Mouse (Mus musculus): ENCODE results near the gene Ntng2.

The Ntng2 gene

DNA sequence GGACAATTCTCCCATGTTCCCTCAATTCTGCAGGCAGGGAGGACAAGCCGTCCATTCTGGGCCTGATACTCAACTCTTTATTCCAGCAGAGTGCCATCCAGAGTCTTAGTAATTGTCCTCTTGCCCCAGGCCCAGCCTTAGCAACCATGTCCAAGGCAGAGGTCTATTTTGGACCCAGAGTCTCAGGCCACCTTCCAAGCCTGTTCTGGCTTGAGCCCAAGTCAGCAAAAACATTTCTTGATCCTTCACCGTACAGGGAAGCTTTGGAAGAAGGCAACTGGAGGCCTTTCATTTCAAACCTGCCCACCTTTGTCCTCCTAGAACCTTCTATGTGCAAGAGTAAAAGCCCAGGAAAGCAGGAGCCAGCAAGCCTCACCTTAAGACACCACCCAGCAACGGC, 17.8 kb downstream of the Ntng2 start:
- DNase-seq = no peak

DNA sequence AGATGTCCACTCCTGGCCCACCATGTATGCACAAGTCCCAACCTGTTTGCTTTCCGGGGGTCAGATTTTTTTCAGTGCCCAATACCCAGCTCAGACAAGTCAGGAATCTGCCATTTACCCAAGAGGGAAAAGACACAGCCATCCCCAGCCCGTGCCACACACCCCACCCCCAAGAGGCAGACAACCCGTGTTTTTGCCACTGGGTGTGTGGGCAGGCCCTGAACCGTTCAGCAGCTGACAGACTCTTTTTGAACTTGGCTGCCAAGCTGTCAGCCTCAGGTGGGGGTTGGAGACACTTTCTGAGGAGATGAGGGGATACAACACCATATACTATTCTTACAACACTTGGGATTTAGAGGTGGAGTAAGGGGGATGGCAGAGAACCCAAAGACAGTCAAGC, 18.8 kb downstream of the Ntng2 start:
- DNase-seq = no peak

DNA sequence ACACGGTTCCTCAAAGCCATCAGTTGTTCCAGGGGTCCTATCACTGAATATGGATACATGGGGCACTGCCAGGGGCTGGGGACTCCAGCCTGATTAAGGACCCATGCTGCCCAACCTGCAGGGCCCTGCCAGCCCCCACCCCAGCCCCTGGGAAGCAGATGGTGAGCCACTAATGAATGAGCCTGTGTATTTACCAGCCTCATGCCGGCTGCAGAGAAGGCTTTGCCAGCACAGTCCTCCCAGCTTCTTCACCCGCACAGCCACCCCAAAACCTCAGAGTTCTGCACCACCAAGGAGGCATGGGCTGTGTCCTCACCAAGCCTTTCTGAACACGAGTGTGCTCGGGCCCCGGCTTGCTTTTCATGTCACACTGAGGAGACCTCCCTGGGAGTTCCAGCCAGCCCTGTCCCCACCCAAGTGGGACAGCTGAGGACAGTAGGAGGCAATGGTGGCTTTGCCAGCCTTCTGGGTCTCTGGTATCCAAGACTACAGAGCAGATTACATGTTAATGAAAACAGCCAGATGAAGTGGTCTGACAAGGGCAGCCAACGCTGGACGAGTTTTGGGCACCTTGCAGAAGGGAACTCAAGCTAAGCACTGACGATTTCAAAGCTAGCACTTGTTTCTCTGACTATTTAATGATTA, 22.5 kb downstream of the Ntng2 start:
- no peak for DNase-seq

DNA sequence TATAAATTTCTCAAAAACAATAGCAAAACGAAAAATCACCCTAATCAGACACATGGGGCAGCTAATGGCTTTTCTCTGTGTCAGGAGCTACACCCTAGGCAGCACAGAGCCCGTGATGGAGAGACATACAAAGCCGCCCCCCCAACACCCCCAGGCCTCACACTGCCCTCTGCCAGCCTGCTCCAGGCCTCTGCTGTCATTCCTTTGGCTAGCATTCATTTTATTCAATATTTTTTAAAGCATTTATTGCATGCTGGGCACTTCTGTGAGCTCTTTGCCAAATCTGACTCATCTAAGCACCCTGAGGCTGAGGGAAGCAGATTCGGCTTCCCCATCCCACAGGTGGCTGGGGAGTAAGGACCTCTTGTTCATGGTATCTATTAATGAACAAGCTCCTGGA, 26.1 kb downstream of the Ntng2 start:
- no peak for DNase-seq

GRCm38 (mm10) chr2:29223591-29224262, 29.1 kb downstream of the Ntng2 start:
- DNase-seq = no peak

- DNase-seq = no peak
Measured at GRCm38 (mm10) chr2:29222302-29222701, 30.5 kb downstream of the Ntng2 start.

- DNase-seq = no peak
Measured at GRCm38 (mm10) chr2:29218831-29219230, 34.0 kb downstream of the Ntng2 start.

DNA sequence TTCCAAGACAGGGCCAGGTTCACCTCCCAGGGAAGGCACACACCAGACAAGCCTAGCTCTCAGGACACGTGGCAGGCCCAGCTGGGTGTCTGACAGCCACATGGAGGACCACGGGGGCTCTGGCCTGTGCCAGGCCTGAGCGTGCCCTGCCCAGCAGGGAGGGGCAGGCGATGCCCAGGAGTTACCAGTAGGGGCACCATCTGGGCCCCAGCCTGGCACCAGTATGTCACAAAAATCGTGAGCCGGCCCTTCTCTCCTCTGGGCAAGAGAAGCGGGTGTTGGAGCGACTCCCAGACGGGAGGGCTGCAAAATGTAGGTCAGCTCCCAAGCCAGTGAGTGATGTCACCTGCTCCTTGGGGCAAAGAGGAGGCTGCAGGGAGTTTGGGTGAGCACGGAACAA, 34.9 kb downstream of the Ntng2 start:
- DNase-seq = peak; percentile 98

- peak; percentile 43 for DNase-seq
Measured at GRCm38 (mm10) chr2:29217042-29217441, 35.8 kb downstream of the Ntng2 start.

- peak; percentile 80 for DNase-seq
Measured at GRCm38 (mm10) chr2:29216286-29217012, 36.4 kb downstream of the Ntng2 start.

GRCm38 (mm10) chr2:29206156-29206555, 46.6 kb downstream of the Ntng2 start:
- DNase-seq = no peak

DNA sequence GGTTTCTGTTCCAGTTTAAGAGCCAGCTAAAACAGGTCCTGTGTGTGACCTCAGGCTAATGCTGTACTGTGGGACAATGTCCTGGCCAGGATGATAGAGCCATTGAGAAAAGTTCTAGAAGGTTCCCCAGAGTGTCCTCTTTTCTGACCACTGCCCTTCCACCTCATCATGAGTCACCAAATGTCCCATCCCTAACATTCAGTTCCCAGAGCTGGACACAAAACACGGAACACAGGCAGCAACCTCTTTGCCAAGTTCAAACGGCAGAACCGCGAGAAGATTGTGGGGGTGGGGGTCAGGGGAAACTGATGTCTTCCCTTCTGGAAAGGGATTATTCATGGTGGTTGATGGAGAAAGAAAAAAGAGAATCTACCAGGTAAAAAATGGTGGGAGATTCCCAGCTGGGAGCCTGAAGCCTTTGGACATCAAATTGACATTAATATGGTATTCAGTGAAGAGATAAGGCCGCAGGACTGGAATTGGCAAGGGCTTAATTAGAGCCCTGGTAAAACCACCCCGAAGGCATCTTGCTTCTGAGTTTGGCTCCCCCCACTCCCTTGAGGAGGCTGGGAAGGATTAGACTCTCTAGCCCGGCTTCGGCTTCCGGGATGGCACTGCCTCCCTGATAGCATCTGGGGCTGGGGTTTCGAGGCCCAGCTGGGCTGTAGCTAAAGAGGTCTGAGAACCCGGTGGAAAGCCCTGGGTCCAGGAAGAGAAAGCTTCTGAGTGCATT, 51.4 kb downstream of the Ntng2 start:
- no peak for DNase-seq

- DNase-seq = peak; percentile 65
Measured at GRCm38 (mm10) chr2:29199909-29200308, 52.9 kb downstream of the Ntng2 start.

DNA sequence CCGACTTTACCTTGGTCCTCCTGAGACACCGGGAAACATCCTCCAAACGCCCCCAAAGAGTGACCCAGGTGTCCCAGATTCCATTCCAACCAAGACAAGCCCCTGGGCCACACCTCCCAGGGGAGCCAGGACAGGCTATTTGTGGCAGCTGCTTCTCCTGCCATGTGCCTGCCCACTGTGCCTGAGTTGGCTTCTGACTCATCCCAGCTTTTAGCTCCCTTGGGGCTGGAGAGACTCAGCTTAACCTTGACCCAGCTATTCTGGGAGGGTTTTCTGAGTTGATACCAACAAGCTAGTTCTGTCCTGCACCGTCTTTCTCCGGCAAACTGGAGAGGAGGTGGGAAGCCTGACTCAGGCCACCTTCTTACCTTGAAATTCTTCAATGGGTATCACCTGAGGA, 54.4 kb downstream of the Ntng2 start:
- no peak for DNase-seq

GRCm38 (mm10) chr2:29196844-29197243, 56.0 kb downstream of the Ntng2 start:
- DNase-seq = no peak

DNA sequence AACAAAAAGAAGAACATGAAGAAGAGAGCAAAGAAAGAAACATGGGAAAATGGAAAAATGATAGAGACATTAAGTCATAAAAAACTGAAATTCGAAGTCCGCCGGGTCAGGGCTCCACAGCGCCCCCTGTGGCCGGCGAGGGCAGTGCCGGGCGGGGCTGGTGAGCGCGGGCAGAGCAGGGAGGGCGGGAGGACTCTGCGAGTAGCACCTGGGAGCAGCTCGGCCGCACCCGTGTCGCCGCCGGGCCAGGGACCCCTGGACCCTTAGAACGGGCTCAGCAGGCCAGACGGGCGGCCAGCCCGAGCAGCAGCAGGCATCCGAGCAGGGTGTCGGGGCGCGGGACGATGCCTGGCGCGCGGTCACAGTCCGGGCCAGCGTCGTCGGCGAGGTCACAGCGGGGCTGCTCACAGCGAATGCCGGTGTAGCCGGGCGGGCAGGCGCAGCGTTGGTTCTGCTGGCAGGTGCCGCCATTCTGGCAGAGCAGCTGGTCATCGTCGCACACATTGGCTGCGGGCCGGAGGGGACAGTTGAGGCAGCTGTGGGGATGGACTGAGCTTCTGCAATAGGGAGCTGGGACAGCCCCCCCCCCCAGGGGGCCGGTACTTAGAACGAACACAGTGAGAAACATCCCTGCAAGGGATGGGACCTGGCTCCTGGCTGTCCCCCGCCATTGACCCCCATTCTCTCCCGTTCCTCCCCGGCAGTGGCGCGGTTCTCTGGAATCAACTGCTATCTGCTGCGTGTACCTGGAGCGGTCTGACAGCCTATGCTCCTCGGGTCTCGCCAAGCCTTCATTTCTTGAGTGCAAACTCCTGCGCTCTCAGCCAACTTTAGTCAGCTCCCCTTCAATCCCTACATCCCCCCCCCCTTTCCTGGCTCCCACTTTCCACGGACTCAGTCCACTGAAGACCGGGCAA, 58.0 kb downstream of the Ntng2 start:
- DNase-seq = peak; percentile 92

- no peak for DNase-seq
Measured at GRCm38 (mm10) chr2:29193819-29194546, 58.8 kb downstream of the Ntng2 start.

DNA sequence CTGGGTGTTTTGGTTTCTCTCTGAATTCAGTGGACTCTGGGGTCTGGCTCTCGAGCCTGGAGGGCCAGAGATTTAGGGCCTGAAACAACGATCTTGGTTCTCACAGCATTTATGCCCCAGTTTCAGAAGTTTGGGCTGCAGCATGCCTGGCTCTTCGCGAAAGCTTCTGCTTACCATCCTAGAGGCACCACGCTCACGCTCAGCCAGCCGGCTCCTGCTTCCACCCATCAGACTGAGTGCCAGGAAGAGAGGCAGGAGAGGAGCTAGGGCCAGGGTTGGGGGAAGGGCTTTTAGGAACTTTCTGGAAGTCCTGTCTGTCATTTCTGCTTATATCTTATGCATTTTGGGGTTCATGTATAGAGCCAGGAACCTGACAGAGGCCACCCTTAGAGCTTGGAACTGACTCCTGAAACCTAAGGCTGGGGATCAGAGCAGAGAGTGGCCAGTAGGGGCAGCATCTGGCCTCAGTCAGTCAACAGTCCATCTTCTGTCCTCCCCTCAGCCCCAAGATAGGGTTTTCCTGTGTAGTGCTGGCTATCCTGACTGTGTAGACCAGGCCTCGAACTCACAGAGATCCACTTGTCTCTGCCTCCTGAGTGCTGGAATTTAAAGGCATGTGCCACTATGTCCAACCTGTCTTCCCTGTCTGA, 60.1 kb downstream of the Ntng2 start:
- DNase-seq = no peak

- DNase-seq = no peak
Measured at GRCm38 (mm10) chr2:29191216-29192215, 61.3 kb downstream of the Ntng2 start.

- no peak for DNase-seq
Measured at GRCm38 (mm10) chr2:29190392-29190791, 62.4 kb downstream of the Ntng2 start.

All from cerebellum, adult 8-10 months (tissue).